Mouse (Mus musculus) limb, embryonic 12.5 days (tissue): Measurements from ENCODE around the gene Ctsz. TPM values are rescaled to one million over a fixed set of nuclear protein-coding genes. Genes with fewer than 3 reads are reported as not detected.

Experiments used
- ATAC-seq: fragments of 200-750 bp; cut with Nextera tagmentation; 2 replicates; pipeline ENCODE4 v1.8.0; 2017; ENCODE audit warnings: low read depth, moderate TSS enrichment; ENCODE audit not compliant: insufficient number of reproducible peaks, insufficient read depth, low FRiP score, low TSS enrichment
- H3K27ac ChIP-seq: fragments of 300-500 bp; sonication (generic); 2 replicates; pipeline ENCODE4 v1.5.1; 2016; ENCODE audit warnings: mild to moderate bottlenecking, moderate library complexity
- H3K27me3 ChIP-seq: fragments of 300-500 bp; sonication (generic); 2 replicates; pipeline ENCODE4 v1.6.1; 2016; ENCODE audit warnings: mild to moderate bottlenecking, moderate library complexity
- H3K36me3 ChIP-seq: fragments of 300-500 bp; sonication (generic); 2 replicates; pipeline ENCODE4 v1.6.1; 2016; ENCODE audit warnings: mild to moderate bottlenecking, moderate library complexity
- H3K4me1 ChIP-seq: fragments of 300-500 bp; sonication (generic); replicated peaks from 2 replicates; pipeline ENCODE4 v1.6.1; 2016
- H3K4me2 ChIP-seq: fragments of 300-500 bp; sonication (generic); 2 replicates; pipeline ENCODE4 v1.6.1; 2016; ENCODE audit warnings: mild to moderate bottlenecking, moderate library complexity
- H3K4me3 ChIP-seq: fragments of 300-500 bp; sonication (generic); replicated peaks from 2 replicates; pipeline ENCODE4 v1.5.1; 2016; ENCODE audit warnings: mild to moderate bottlenecking
- H3K9ac ChIP-seq: fragments of 300-500 bp; sonication (generic); replicated peaks from 2 replicates; pipeline ENCODE4 v1.6.1; 2016; ENCODE audit warnings: mild to moderate bottlenecking, moderate library complexity
- H3K9me3 ChIP-seq: fragments of 300-500 bp; sonication (generic); 2 replicates; pipeline ENCODE4 v1.6.1; 2016; ENCODE audit warnings: mild to moderate bottlenecking, moderate library complexity
- WGBS: fragments of 180-500 bp; shearing (Covaris S2); methylation state at CpG from one replicate; pipeline ENCODE4 v1.1.7; 2016; 5-methylcytosine and 5-hydroxymethylcytosine counted together
- polyA plus RNA-seq: library from polyadenylated mRNA; unstranded; fragments of >200 nt; fragmentation: Nextera tagmentation; extraction: Ambion mirVana; gene quantifications from 2 replicates; pipeline ENCODE4 v1.2.1, GENCODE M21; 2016

Ctsz gene
- polyA plus RNA-seq, 1 experiment from 2014 or later, result 105 TPM

DNA sequence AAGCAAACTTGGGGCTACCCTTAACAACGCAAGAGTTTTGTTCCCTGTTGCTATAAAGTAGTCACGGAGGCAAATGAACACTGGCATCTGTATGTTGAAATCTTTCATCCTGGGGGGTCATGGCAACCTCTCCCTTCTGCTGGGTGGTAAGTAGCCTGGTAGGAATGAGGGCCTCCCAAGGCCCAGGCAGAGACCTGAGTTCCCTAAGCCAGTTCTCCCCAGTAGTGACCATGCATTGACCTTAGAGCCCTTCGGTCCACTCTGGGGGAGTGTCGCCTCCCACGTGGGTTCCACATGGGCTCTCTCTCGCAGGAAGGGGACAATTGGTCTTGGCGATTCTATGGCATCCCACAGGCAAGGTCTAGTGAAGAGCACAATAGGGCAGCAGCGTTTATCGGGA lies 1.1 kb upstream of the Ctsz start:
- Histone ChIP-seq H3K4me3 (no peak overlapping the region), H3K36me3 (peaks cover 18% of the 10 kb centered on the region)
- ATAC-seq, result no peak

DNA sequence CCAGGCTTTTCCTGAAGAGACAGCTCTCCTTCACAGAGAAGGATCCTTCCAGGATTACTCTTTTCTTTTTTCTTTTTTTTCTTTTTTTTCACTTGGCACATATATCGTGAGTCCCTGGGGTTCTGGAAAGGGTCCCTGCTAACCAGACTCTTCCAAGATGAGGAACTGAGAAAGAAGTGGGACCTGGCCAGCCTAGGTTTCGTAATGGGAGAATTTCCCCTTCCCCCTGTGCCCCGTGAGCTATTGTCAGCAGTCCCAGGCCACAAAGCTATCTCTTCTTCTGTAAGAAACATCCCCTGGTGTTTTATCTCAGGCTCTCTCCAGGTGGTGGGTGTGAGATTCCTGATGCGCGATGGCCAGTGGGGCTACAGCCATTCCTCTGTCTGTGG lies 605 bp upstream of the Ctsz start:
- Histone ChIP-seq H3K4me3 (no peak overlapping the region), H3K27ac (no peak overlapping the region), H3K4me2 (peak overlapping the region; percentile 75), H3K9me3 (no peaks in the 10 kb centered on the region), H3K4me1 (peaks cover 26% of the 10 kb centered on the region), H3K9ac (no peak overlapping the region), H3K36me3 (peaks cover 23% of the 10 kb centered on the region), H3K27me3 (no peaks in the 10 kb centered on the region)
- ATAC-seq, result no peak
- WGBS, result 62% methylated on average over 5 of the region's 5 CpGs

More for the DNA sequence above, 1.1 kb upstream of the Ctsz start:
- Histone ChIP-seq H3K9me3 (no peaks in the 10 kb centered on the region), H3K9ac (no peak overlapping the region), H3K4me2 (no peak overlapping the region), H3K27me3 (no peaks in the 10 kb centered on the region), H3K27ac (no peak overlapping the region), H3K4me1 (peaks cover 26% of the 10 kb centered on the region)
- WGBS, result 82% methylated on average over 9 of the region's 9 CpGs

DNA sequence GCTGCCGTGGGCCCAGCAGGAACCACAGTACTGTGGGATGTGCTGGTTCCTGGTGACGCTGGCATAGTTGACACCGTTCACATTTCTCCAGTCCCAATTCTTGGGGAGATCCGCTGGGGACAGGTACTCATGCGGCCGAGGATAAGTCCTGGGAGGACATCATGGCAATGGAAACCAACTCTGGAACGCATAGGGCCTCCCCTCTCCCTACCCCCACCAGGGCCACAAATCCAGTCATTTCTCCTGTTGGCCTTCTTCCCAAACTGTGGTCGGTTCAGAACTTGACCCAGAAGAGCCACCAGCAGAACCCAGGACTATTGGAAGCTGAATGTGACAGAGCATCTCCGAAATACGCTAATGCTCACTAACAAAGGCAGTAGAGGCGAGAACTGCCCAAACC lies 658 bp downstream of the Ctsz start:
- H3K4me1 ChIP-seq, result peaks cover 26% of the 10 kb centered on the region
- H3K9me3 ChIP-seq, result no peaks in the 10 kb centered on the region
- H3K36me3 ChIP-seq, result peaks cover 33% of the 10 kb centered on the region
- H3K4me2 ChIP-seq, result peak overlapping the region; percentile 75
- WGBS, result 74% methylated on average over 11 of the region's 11 CpGs
- H3K4me3 ChIP-seq, result peak overlapping the region; percentile 59
- H3K27ac ChIP-seq, result no peak overlapping the region
- no peaks in the 10 kb centered on the region for H3K27me3 ChIP-seq
- peak overlapping the region; percentile 70 for H3K9ac ChIP-seq
- no peak for ATAC-seq

DNA sequence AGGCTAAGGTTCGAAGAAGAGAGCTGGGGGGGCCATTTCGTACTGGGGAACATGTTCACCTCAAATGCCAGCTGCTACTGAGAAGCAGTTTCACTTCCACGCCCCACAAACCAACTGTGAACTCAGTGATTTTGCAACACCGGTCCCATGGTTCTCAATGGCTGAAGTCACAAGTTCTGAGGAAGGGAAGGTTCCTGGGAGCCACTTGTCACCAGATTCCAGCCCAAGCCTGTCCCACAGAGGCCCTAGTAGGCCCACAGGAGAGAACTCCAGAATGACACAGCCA lies 1.2 kb downstream of the Ctsz start:
- WGBS, result 98% methylated on average over 4 of the region's 4 CpGs
- Histone ChIP-seq H3K4me2 (peak overlapping the region; percentile 75), H3K27ac (no peak overlapping the region), H3K27me3 (no peaks in the 10 kb centered on the region), H3K4me1 (peaks cover 25% of the 10 kb centered on the region), H3K9ac (no peak overlapping the region), H3K9me3 (no peaks in the 10 kb centered on the region), H3K4me3 (no peak overlapping the region), H3K36me3 (peaks cover 37% of the 10 kb centered on the region)
- ATAC-seq, result no peak

DNA sequence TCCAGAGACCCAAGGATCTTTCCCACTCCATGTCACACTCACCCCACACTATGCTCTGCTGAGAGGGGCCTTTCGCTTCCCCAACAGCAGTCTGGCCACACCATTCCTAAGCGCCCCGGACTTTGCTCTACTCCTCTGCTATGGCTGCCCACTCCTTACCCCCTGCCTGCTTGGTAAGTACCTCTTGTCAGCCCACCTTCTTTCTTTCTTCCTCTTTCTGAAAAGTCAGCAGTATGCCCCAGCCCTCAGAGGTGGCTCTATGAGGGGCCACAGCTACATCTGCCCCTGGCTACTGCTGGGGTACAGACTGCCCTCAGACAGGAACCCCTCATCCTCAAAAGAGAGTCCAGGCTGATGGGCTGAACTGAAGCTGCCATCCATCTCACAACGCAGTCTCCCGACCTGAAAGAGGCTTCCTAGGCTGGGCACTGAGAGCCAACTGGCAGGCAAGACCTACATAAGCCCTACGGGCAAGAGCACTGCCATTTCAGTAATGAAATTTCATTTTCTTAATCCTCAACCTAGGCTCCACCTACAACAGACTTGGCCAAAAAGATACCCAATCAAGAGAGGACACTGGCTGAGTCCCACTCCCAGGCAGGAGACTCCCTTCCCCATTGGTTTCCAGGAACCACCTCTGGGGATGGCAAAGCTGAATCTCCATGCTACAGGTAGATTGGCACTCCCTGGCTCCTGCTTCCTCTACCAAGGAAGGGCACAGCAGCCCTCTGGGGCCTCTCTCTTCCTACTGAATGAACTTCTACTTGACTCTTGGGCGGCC lies 1.7 kb downstream of the Ctsz start:
- peaks cover 22% of the 10 kb centered on the region for H3K4me1 ChIP-seq
- no peaks in the 10 kb centered on the region for H3K9me3 ChIP-seq
- 96% methylated on average over 7 of the region's 7 CpGs for WGBS
- ATAC-seq, result no peak
- H3K27me3 ChIP-seq, result no peaks in the 10 kb centered on the region
- H3K4me2 ChIP-seq, result peak overlapping the region; percentile 75
- H3K27ac ChIP-seq, result no peak overlapping the region
- no peak overlapping the region for H3K4me3 ChIP-seq
- H3K9ac ChIP-seq, result no peak overlapping the region
- peaks cover 41% of the 10 kb centered on the region for H3K36me3 ChIP-seq

DNA sequence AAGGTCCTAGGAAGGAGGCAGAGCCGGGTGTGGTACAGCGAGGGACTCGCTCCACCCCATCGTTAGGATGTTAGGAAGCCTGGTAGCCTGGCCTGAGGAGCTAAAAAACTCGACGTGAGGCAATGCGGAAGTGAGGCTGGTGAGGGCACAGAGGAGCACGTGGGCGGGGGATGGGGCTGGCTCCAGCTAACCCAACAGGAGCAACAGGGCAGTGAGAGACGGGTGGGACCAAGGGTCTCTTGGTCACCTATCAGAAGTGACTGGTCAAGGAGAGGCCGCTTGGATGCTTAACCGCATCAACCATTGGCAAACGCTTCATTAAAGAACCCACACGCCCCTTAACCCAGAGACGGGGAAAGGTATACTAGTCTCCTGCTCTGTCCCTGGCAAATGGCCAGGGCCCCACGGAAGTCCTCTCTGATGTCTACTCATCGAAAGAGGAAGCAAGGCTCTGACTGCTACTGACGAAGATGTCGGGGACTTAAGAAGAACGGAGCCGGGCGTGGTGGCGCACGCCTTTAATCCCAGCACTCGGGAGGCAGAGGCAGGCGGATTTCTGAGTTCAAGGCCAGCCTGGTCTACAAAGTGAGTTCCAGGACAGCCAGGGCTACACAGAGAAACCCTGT lies 2.6 kb downstream of the Ctsz start:
- Histone ChIP-seq H3K4me3 (no peak overlapping the region), H3K36me3 (peaks cover 47% of the 10 kb centered on the region), H3K9ac (no peak overlapping the region), H3K4me1 (peaks cover 22% of the 10 kb centered on the region), H3K4me2 (no peak overlapping the region), H3K27ac (no peak overlapping the region), H3K9me3 (no peaks in the 10 kb centered on the region), H3K27me3 (no peaks in the 10 kb centered on the region)
- 87% methylated on average over 26 of the region's 26 CpGs for WGBS
- ATAC-seq, result no peak

DNA sequence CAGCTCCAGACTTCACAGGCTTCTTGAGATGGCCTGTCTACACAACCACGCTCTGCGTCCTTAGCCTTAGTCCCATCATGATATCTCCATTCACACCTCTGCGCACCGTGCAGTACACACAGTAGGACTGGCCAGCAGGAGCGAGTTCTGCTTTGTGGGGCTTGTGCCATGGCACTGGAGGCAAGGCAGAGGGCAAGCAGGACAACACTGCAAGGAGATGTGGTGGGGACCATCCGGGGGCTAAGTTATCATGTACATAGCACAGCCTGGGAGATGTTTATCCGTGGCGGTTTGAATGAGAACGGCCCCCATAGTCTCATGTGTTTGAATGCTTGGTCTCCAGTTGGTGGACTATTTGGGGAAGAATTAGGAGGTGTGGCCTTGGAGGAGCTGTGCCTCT lies 3.9 kb downstream of the Ctsz start:
- H3K4me1 ChIP-seq, result peaks cover 22% of the 10 kb centered on the region
- H3K27ac ChIP-seq, result no peak overlapping the region
- no peaks in the 10 kb centered on the region for H3K9me3 ChIP-seq
- no peak overlapping the region for H3K4me2 ChIP-seq
- no peak for ATAC-seq
- no peaks in the 10 kb centered on the region for H3K27me3 ChIP-seq
- H3K4me3 ChIP-seq, result no peak overlapping the region
- 96% methylated on average over 9 of the region's 9 CpGs for WGBS
- H3K9ac ChIP-seq, result no peak overlapping the region
- peaks cover 59% of the 10 kb centered on the region for H3K36me3 ChIP-seq

DNA sequence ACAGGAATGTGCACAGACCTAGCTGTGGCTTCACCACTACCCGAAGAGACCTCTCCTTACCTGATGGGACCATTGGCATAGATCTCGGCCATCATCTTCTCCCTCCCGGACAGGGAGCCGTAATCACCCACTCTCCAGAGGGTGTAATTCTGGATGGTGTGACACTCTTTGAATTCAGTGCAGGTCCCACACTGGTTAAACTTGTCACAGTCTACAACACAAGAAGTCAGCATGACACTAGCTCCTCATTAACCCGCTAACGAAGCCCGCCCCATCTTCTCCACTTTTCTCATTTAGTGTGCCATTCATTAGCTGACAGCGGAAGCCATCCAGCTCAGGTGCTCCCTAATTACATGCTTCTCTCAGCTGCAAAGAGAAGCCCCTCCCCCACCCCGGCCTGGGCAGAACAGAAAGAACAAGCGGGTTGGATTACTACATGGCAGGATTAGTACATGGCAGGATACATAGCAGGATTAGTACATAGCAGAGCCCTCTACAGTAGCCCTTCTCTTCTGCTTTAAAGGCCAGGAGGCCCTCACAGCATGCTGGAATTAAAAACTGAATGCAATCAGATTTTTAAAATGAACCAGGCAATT lies 9.7 kb downstream of the Ctsz start:
- peaks cover 5% of the 10 kb centered on the region for H3K4me1 ChIP-seq
- no peak overlapping the region for H3K4me2 ChIP-seq
- H3K9ac ChIP-seq, result no peak overlapping the region
- no peak for ATAC-seq
- H3K36me3 ChIP-seq, result peaks cover 88% of the 10 kb centered on the region
- no peaks in the 10 kb centered on the region for H3K9me3 ChIP-seq
- 77% methylated on average over 10 of the region's 10 CpGs for WGBS
- no peak overlapping the region for H3K4me3 ChIP-seq
- H3K27ac ChIP-seq, result no peak overlapping the region
- H3K27me3 ChIP-seq, result no peaks in the 10 kb centered on the region

DNA sequence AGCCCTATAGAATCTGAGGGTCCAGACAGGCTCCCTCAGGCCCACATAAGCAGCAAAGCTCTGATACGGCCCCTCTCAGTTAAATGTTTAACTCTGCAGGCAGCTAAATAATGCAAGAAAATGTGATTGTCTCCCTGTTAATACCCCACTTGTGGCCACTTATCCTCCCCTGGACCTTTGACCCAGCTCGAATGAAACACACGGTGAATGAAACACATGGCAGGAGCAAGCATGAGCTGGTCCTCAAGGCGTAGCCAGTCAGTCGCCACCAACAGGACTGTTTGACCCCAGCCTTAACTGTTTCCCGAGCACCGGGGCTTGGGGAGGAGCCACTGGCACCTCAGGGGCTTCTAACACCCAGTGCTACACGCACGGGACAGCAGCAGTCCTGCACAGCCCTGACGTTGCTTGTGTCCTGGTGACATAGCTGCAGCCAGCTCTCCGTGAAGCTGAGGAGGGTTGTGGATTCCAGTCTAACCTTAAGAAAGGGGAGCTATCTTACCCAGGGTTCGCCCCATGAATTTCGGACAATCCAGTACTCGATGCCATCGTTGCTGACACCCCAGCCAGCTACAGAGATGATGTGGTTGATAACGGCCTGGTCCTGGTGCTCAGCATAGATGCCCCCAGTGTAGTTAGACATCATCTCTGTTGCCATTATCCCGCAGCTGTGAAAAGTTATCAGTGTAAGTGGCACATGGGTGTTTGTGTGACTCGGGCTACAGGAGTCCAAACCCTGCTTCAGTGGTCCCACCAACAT lies 10.6 kb downstream of the Ctsz start:
- H3K27ac ChIP-seq, result no peak overlapping the region
- no peaks in the 10 kb centered on the region for H3K27me3 ChIP-seq
- no peak for ATAC-seq
- H3K9me3 ChIP-seq, result no peaks in the 10 kb centered on the region
- no peak overlapping the region for H3K4me3 ChIP-seq
- peaks cover 5% of the 10 kb centered on the region for H3K4me1 ChIP-seq
- peaks cover 90% of the 10 kb centered on the region for H3K36me3 ChIP-seq
- WGBS, result 81% methylated on average over 18 of the region's 18 CpGs
- H3K4me2 ChIP-seq, result no peak overlapping the region
- no peak overlapping the region for H3K9ac ChIP-seq

DNA sequence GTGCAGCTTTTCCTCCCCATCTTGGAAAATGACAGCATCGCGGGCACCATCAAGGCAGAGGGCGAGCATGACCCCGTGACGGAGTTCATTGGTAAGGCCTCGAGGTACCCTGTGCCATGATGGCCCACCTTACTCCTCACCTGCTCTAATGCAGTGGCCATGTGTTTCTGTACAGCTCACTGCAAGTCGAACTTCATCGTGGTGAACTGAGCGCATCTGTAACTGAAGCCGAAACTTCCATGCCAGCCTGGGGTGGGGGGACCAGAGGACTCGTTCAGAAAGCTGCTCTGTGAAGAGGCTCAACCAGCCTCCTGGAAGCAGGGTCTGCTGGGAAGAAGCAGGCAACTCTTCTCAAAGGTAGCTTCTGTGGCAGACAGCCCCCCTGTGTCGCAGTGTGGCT lies 12.0 kb downstream of the Ctsz start:
- whole genome bisulfite sequencing, result 94% methylated on average over 12 of the region's 12 CpGs
- no peak for ATAC-seq
- H3K27ac ChIP-seq, result no peak overlapping the region
- peaks cover 93% of the 10 kb centered on the region for H3K36me3 ChIP-seq
- H3K27me3 ChIP-seq, result no peaks in the 10 kb centered on the region
- no peak overlapping the region for H3K9ac ChIP-seq
- peaks cover 5% of the 10 kb centered on the region for H3K4me1 ChIP-seq
- no peak overlapping the region for H3K4me2 ChIP-seq
- H3K4me3 ChIP-seq, result no peak overlapping the region
- H3K9me3 ChIP-seq, result no peaks in the 10 kb centered on the region

DNA sequence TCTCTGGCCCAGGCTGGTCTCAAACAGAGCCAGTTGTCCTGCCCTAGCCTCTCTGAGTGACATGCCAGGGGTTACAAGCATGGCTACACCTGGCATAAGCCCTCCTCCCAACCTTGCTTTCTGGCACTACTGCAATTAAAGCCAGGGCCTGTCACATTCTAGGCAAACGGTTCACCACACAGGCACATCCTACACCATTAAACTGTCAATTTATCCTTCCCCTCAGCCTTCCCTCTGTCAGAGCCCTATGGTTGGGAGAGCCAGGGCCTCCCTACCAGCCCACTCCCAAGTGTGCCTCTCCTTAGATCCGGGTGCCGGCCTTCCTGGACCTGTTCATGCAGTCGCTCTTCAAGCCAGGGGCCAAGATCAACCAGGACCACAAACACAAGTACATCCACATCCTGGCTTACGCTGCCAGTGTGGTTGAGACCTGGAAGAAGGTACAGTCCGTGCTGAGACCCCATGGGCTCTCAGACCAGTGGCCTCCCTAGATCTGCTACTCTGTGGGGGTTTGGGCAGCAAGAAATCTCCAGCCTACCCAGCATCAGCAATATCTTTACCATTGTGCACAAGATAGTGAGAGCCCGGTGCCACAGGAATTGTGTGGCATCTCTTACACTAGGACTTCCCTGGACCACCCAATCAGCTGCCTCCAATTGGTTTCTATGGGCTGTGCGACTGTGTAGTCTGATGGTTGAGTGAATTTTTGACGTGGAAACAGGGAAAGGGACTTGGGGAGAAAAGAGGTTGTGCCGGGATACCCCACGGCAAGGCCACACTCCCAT lies 14.3 kb downstream of the Ctsz start:
- no peak overlapping the region for H3K4me2 ChIP-seq
- peaks cover 100% of the 10 kb centered on the region for H3K36me3 ChIP-seq

More for the DNA sequence above, 14.3 kb downstream of the Ctsz start:
- Histone ChIP-seq H3K27ac (no peak overlapping the region), H3K4me3 (no peak overlapping the region), H3K4me1 (peaks cover 5% of the 10 kb centered on the region), H3K9ac (no peak overlapping the region), H3K27me3 (no peaks in the 10 kb centered on the region), H3K9me3 (no peaks in the 10 kb centered on the region)
- no peak for ATAC-seq
- 87% methylated on average over 11 of the region's 11 CpGs for WGBS
